Mouse (Mus musculus): Measurements from ENCODE around the gene Kit. TPM values are rescaled to one million over a fixed set of nuclear protein-coding genes. Genes with fewer than 3 reads are reported as not detected.

Gene Kit
- 6.5 and 6.8 TPM in 2 replicates for polyA plus RNA-seq (2015; fragmentation: Nextera tagmentation; extraction: Ambion mirVana)

GRCm38 (mm10) chr5:75574852-75575566, at the start of gene Kit:
Gene Kit (plus strand): TSS chr5:75574916.
- TF ChIP-seq EP300 (IDR thresholded peaks at IDR 0.05; ENCODE audit: low read depth): no peak
- no peak for TF ChIP-seq CTCF (IDR thresholded peaks at IDR 0.05; ENCODE audit: low read depth)
- H3K4me1 ChIP-seq (ENCODE audit: insufficient read depth): peaks cover 35% of the 10 kb centered on the region
- H3K9ac ChIP-seq (replicated peaks): peak within 1 kb of the TSS; percentile 68
- no peak within 1 kb of the TSS for H3K27ac ChIP-seq (ENCODE audit: low read depth)
- H3K4me2 ChIP-seq (ENCODE audit: low read depth, low read length): peak within 1 kb of the TSS; percentile 98
- peak within 1 kb of the TSS; percentile 74 for H3K4me3 ChIP-seq (ENCODE audit: low read depth, low read length)
- no peaks in the 10 kb centered on the region for H3K9me3 ChIP-seq (ENCODE audit: low read length)
- peak; percentile 84 for ATAC-seq
- H3K27me3 ChIP-seq (ENCODE audit: insufficient read depth, low read length): peaks cover 25% of the 10 kb centered on the region
- peak; percentile 83 for DNase-seq
- H3K36me3 ChIP-seq (replicated peaks; ENCODE audit: insufficient read depth, low read length): no peaks in the 10 kb centered on the region
- WGBS (ENCODE audit: insufficient replicate concordance): 0% methylated on average over 60 of the region's 65 CpGs

- TF ChIP-seq EP300 (IDR thresholded peaks at IDR 0.05; ENCODE audit: low read depth) (no peak), CTCF (IDR thresholded peaks at IDR 0.05; ENCODE audit: low read depth) (no peak)
- no peaks in the 10 kb centered on the region for H3K27me3 ChIP-seq (ENCODE audit: insufficient read depth, low read length)
- no peaks in the 10 kb centered on the region for H3K36me3 ChIP-seq (replicated peaks; ENCODE audit: insufficient read depth, low read length)
- no peak overlapping the region for H3K27ac ChIP-seq (ENCODE audit: low read depth)
- no peak overlapping the region for H3K9ac ChIP-seq (replicated peaks)
- H3K4me3 ChIP-seq (ENCODE audit: low read depth, low read length): no peak overlapping the region
- H3K4me1 ChIP-seq (ENCODE audit: insufficient read depth): peaks cover 3% of the 10 kb centered on the region
- no peak for DNase-seq
- ATAC-seq: no peak
- H3K4me2 ChIP-seq (ENCODE audit: low read depth, low read length): no peak overlapping the region
- no peaks in the 10 kb centered on the region for H3K9me3 ChIP-seq (ENCODE audit: low read length)
- 47% methylated on average over 3 of the region's 3 CpGs for WGBS (ENCODE audit: insufficient replicate concordance)
These were observed 38.6 kb upstream of the Kit start for GRCm38 (mm10) chr5:75536156-75536555.

- ATAC-seq (no peak), DNase-seq (no peak)
- WGBS (ENCODE audit: insufficient replicate concordance): 59% methylated on average over 4 of the region's 4 CpGs
These were observed 37.0 kb upstream of the Kit start for GRCm38 (mm10) chr5:75537717-75538116.

GRCm38 (mm10) chr5:75538458-75538857, 36.3 kb upstream of the Kit start:
- H3K4me1 ChIP-seq (ENCODE audit: insufficient read depth): peaks cover 3% of the 10 kb centered on the region
- H3K9ac ChIP-seq (replicated peaks): no peak overlapping the region
- H3K36me3 ChIP-seq (replicated peaks; ENCODE audit: insufficient read depth, low read length): no peaks in the 10 kb centered on the region
- no peaks in the 10 kb centered on the region for H3K9me3 ChIP-seq (ENCODE audit: low read length)
- no peak overlapping the region for H3K4me2 ChIP-seq (ENCODE audit: low read depth, low read length)
- no peak overlapping the region for H3K27ac ChIP-seq (ENCODE audit: low read depth)
- no peak for TF ChIP-seq CTCF (IDR thresholded peaks at IDR 0.05; ENCODE audit: low read depth)
- no peak for TF ChIP-seq EP300 (IDR thresholded peaks at IDR 0.05; ENCODE audit: low read depth)
- ATAC-seq (no peak), DNase-seq (no peak)
- H3K27me3 ChIP-seq (ENCODE audit: insufficient read depth, low read length): no peaks in the 10 kb centered on the region
- H3K4me3 ChIP-seq (ENCODE audit: low read depth, low read length): no peak overlapping the region
- 70% methylated on average over 4 of the region's 4 CpGs for WGBS (ENCODE audit: insufficient replicate concordance)

More at GRCm38 (mm10) chr5:75537717-75538116, 37.0 kb upstream of the Kit start:
- H3K27ac ChIP-seq (ENCODE audit: low read depth): no peak overlapping the region
- H3K4me1 ChIP-seq (ENCODE audit: insufficient read depth): peaks cover 3% of the 10 kb centered on the region
- no peak overlapping the region for H3K9ac ChIP-seq (replicated peaks)
- H3K9me3 ChIP-seq (ENCODE audit: low read length): no peaks in the 10 kb centered on the region
- H3K27me3 ChIP-seq (ENCODE audit: insufficient read depth, low read length): no peaks in the 10 kb centered on the region
- H3K36me3 ChIP-seq (replicated peaks; ENCODE audit: insufficient read depth, low read length): no peaks in the 10 kb centered on the region
- TF ChIP-seq EP300 (IDR thresholded peaks at IDR 0.05; ENCODE audit: low read depth): no peak
- TF ChIP-seq CTCF (IDR thresholded peaks at IDR 0.05; ENCODE audit: low read depth): no peak
- H3K4me2 ChIP-seq (ENCODE audit: low read depth, low read length): no peak overlapping the region
- H3K4me3 ChIP-seq (ENCODE audit: low read depth, low read length): no peak overlapping the region

GRCm38 (mm10) chr5:75539098-75539497, 35.6 kb upstream of the Kit start:
- Histone ChIP-seq H3K4me3 (ENCODE audit: low read depth, low read length) (no peak overlapping the region), H3K27me3 (ENCODE audit: insufficient read depth, low read length) (no peaks in the 10 kb centered on the region), H3K9ac (replicated peaks) (no peak overlapping the region), H3K36me3 (replicated peaks; ENCODE audit: insufficient read depth, low read length) (no peaks in the 10 kb centered on the region), H3K4me2 (ENCODE audit: low read depth, low read length) (no peak overlapping the region), H3K9me3 (ENCODE audit: low read length) (no peaks in the 10 kb centered on the region), H3K4me1 (ENCODE audit: insufficient read depth) (peaks cover 3% of the 10 kb centered on the region), H3K27ac (ENCODE audit: low read depth) (no peak overlapping the region)
- TF ChIP-seq EP300 (IDR thresholded peaks at IDR 0.05; ENCODE audit: low read depth): no peak
- no peak for TF ChIP-seq CTCF (IDR thresholded peaks at IDR 0.05; ENCODE audit: low read depth)
- DNase-seq (no peak), ATAC-seq (no peak)
- 24% methylated on average over 6 of the region's 6 CpGs for WGBS (ENCODE audit: insufficient replicate concordance)

- Histone ChIP-seq H3K27me3 (ENCODE audit: insufficient read depth, low read length) (no peaks in the 10 kb centered on the region), H3K9me3 (ENCODE audit: low read length) (no peaks in the 10 kb centered on the region), H3K27ac (ENCODE audit: low read depth) (no peak overlapping the region), H3K36me3 (replicated peaks; ENCODE audit: insufficient read depth, low read length) (no peaks in the 10 kb centered on the region), H3K4me2 (ENCODE audit: low read depth, low read length) (no peak overlapping the region), H3K4me3 (ENCODE audit: low read depth, low read length) (no peak overlapping the region), H3K9ac (replicated peaks) (no peak overlapping the region), H3K4me1 (ENCODE audit: insufficient read depth) (peaks cover 10% of the 10 kb centered on the region; the same call in 1 of the 2 replicates)
- no peak for DNase-seq
- WGBS (ENCODE audit: insufficient replicate concordance): 60% methylated on average over 3 of the region's 3 CpGs
- TF ChIP-seq CTCF (IDR thresholded peaks at IDR 0.05; ENCODE audit: low read depth) (no peak), EP300 (IDR thresholded peaks at IDR 0.05; ENCODE audit: low read depth) (no peak)
- ATAC-seq: no peak
These were observed 31.0 kb upstream of the Kit start for GRCm38 (mm10) chr5:75543757-75544156.
